Mouse (Mus musculus) adrenal gland, postnatal 4 days (tissue): ENCODE measurements around the gene Smpx. TPM values are rescaled to one million over a fixed set of nuclear protein-coding genes. Genes with fewer than 3 reads are reported as not detected.

ENCODE experiments used
- total RNA-seq, 2 experiments: library from RNA; stranded (reverse); gene quantifications; 2 replicates each; pipeline ENCODE4 v1.2.3; 2021

The Smpx gene
- total RNA-seq, 2 experiments from 2014 or later = 20.2 to 30.5 TPM

Other genes with a start within 250 kb of the Smpx start
- gene Sms, start 206.6 kb upstream of the Smpx start, total RNA-seq = 10 to 100 TPM; 26.0 to 27.3 TPM
- gene Yy2, start 129.9 kb upstream of the Smpx start, total RNA-seq = 1 to 10 TPM; 1.5 to 2.8 TPM
- 10 to 100 TPM; 29.5 to 35.1 TPM for gene Mbtps2, start 100.2 kb upstream of the Smpx start, total RNA-seq
- gene Klhl34, start 119.5 kb downstream of the Smpx start, total RNA-seq = not detected